Mouse (Mus musculus) cerebellum, adult 2 months (tissue): Measurements from ENCODE around the gene Tpm3. TPM values are rescaled to one million over a fixed set of nuclear protein-coding genes. Genes with fewer than 3 reads are reported as not detected.
A peak's percentile ranks its signal among the peaks of the same experiment; 100 is the strongest.

ENCODE experiments used
- DNase-seq, 2 experiments: peaks; one replicate each; pipeline ENCODE4 v3.0.0; 2021
- H3K27ac ChIP-seq: fragments of 200-500 bp; 2 replicates; pipeline ENCODE4 v1.5.1; 2012; ENCODE audit warnings: low read length, control low read depth, inconsistent platforms; ENCODE audit not compliant: insufficient read depth
- H3K27me3 ChIP-seq: fragments of 200-500 bp; 2 replicates; pipeline ENCODE4 v1.6.1; 2012; ENCODE audit warnings: inconsistent platforms, mild to moderate bottlenecking, low read length, moderate library complexity; ENCODE audit not compliant: control insufficient read depth, insufficient read depth
- H3K4me1 ChIP-seq: fragments of 200-500 bp; 2 replicates; pipeline ENCODE4 v1.6.1; 2011; ENCODE audit warnings: low read length; ENCODE audit not compliant: control insufficient read depth, insufficient read depth
- H3K4me3 ChIP-seq: fragments of 200-500 bp; replicated peaks from 2 replicates; pipeline ENCODE3; 2011; ENCODE audit warnings: mild to moderate bottlenecking, low read depth, low read length, control low read depth; ENCODE audit not compliant: insufficient read depth
- CTCF ChIP-seq: fragments of 200-500 bp; IDR thresholded peaks from 2 replicates; pipeline ENCODE4 v1.5.1; 2011; ENCODE audit warnings: low read depth, mild to moderate bottlenecking, control low read depth, low read length, moderate library complexity, borderline replicate concordance; ENCODE audit not compliant: insufficient read depth
- POLR2A ChIP-seq: fragments of 200-500 bp; IDR thresholded peaks from 2 replicates; pipeline ENCODE4 v1.6.1; 2011; ENCODE audit warnings: low read length, control low read depth, borderline replicate concordance; ENCODE audit not compliant: insufficient read depth
- WGBS: fragments of 180-500 bp; shearing (Covaris S2); methylation state at CpG from one replicate; pipeline ENCODE4 v1.1.7; 2018; 5-methylcytosine and 5-hydroxymethylcytosine counted together
- polyA plus RNA-seq: library from polyadenylated mRNA; depleted of rRNA; stranded (reverse); fragments of >200 nt; gene quantifications from 2 replicates; pipeline ENCODE4 v1.2.3, GENCODE M21; 2012

The Tpm3 gene
- polyA plus RNA-seq, 1 experiment: 124 TPM

GRCm38 (mm10) chr3:90062539-90062938 is 9.9 kb upstream of the Tpm3 start:
- Histone ChIP-seq H3K27ac (no peak overlapping the region), H3K4me3 (no peak overlapping the region), H3K4me1 (no peaks in the 10 kb centered on the region), H3K27me3 (no peaks in the 10 kb centered on the region)
- DNase-seq: no peak
- TF ChIP-seq POLR2A (no peak), CTCF (no peak)
- 43% methylated on average over 2 of the region's 2 CpGs for WGBS

GRCm38 (mm10) chr3:90064383-90064782 is 8.1 kb upstream of the Tpm3 start:
- 80% methylated on average over 3 of the region's 3 CpGs for WGBS
- no peaks in the 10 kb centered on the region for H3K27me3 ChIP-seq
- no peak overlapping the region for H3K27ac ChIP-seq
- H3K4me1 ChIP-seq: no peaks in the 10 kb centered on the region
- no peak for TF ChIP-seq CTCF
- no peak for TF ChIP-seq POLR2A
- DNase-seq: no peak
- H3K4me3 ChIP-seq: no peak overlapping the region

GRCm38 (mm10) chr3:90065553-90065952 is 6.9 kb upstream of the Tpm3 start:
- WGBS: 56% methylated on average over 3 of the region's 3 CpGs

GRCm38 (mm10) chr3:90067851-90068250 is 4.6 kb upstream of the Tpm3 start:
- no peak overlapping the region for H3K4me3 ChIP-seq
- H3K27me3 ChIP-seq: no peaks in the 10 kb centered on the region
- H3K4me1 ChIP-seq: no peaks in the 10 kb centered on the region
- TF ChIP-seq CTCF (no peak), POLR2A (no peak)
- DNase-seq: no peak
- no peak overlapping the region for H3K27ac ChIP-seq
- 31% methylated on average over 4 of the region's 4 CpGs for WGBS

More at GRCm38 (mm10) chr3:90065553-90065952, 6.9 kb upstream of the Tpm3 start:
- Histone ChIP-seq H3K27ac (no peak overlapping the region), H3K27me3 (no peaks in the 10 kb centered on the region), H3K4me1 (no peaks in the 10 kb centered on the region), H3K4me3 (no peak overlapping the region)
- peak; percentile 34 to 50 for DNase-seq
- TF ChIP-seq POLR2A (no peak), CTCF (peak; percentile 55; the same call in 1 of the 2 replicates)

GRCm38 (mm10) chr3:90069688-90070087 is 2.8 kb upstream of the Tpm3 start:
- TF ChIP-seq CTCF (no peak), POLR2A (no peak)
- Histone ChIP-seq H3K4me1 (no peaks in the 10 kb centered on the region), H3K27ac (no peak overlapping the region), H3K27me3 (no peaks in the 10 kb centered on the region), H3K4me3 (no peak overlapping the region)
- DNase-seq: no peak
- 83% methylated on average over 7 of the region's 7 CpGs for whole genome bisulfite sequencing

GRCm38 (mm10) chr3:90076921-90077716 is 4.7 kb downstream of the Tpm3 start:
- WGBS: 17% methylated on average over 5 of the region's 5 CpGs
- Histone ChIP-seq H3K4me1 (no peaks in the 10 kb centered on the region), H3K27me3 (no peaks in the 10 kb centered on the region), H3K4me3 (no peak overlapping the region), H3K27ac (no peak overlapping the region)
- no peak for TF ChIP-seq POLR2A
- peak; percentile 63; the same call in 1 of the 2 replicates for TF ChIP-seq CTCF
- DNase-seq: peak; percentile 68 to 80

GRCm38 (mm10) chr3:90078224-90078623 is 5.8 kb downstream of the Tpm3 start:
- no peak for TF ChIP-seq CTCF
- Histone ChIP-seq H3K4me3 (no peak overlapping the region), H3K27ac (no peak overlapping the region), H3K27me3 (no peaks in the 10 kb centered on the region), H3K4me1 (peaks cover 4% of the 10 kb centered on the region; the same call in 1 of the 2 replicates)
- no peak for DNase-seq
- WGBS: 49% methylated on average over 5 of the region's 5 CpGs

- Histone ChIP-seq H3K27ac (peak overlapping the region; percentile 49), H3K4me3 (peak overlapping the region; percentile 80), H3K4me1 (peaks cover 7% of the 10 kb centered on the region; the same call in 1 of the 2 replicates), H3K27me3 (no peaks in the 10 kb centered on the region)
- under 1% methylated on average over 33 of the region's 33 CpGs for WGBS
- TF ChIP-seq POLR2A (peak; percentile 65), CTCF (no peak)
- peak; percentile 89 to 92 for DNase-seq
These were observed 6.8 kb downstream of the Tpm3 start for GRCm38 (mm10) chr3:90079133-90079762.
